Mouse (Mus musculus): Measurements from ENCODE around the gene Nkain4. TPM values are rescaled to one million over a fixed set of nuclear protein-coding genes. Genes with fewer than 3 reads are reported as not detected.

The Nkain4 gene
- total RNA-seq, 2 experiments from 2014 or later = 38.9 to 44.7 TPM

DNA sequence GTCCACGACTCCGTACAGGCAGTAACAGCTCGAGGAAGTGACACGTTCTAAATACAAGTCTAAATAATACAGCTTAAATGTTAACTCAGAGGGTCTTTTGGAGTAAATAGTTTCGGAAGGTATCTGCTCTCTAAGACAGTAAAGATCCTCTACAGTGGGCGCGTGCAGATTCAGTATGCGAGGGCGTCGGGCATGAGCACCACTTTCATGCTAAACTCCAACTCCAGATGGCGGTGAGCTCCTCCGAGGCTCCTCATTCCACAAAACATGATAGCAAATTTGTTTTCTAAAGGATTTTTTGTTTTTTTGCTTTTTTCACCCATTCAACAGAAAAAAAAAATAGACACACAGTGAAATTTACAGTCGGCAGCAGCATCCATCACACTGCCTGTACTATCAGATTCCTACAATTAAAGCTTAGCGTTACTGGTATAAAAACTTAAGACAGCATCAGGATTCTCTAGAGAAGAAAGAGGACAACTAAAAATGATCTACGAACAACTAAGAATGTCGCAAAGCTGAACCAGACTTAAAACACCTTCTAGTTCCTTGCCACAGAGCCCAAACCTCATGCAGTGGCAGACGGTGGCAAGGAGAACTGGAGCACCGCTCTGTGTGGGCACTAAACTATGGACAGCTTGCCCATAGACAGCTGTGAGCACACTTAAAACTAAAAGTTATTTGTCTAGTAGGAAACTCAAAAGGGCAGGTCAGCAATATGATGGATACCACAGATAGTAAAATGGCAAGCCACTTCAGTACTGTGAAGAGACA, 49.9 kb downstream of the Nkain4 start:
- TF ChIP-seq CTCF (IDR thresholded peaks at IDR 0.05) = no peak
- DNase-seq (ENCODE audit: extremely low spot score in 1 of 2, low spot score in 2 of 2) = no peak
- Histone ChIP-seq H3K4me3 (no peak overlapping the region), H3K27ac (peak overlapping the region; percentile 72)
- intact Hi-C loops (cut with DNase I) = loop anchor here (5.0 kb wide), 1 partner anchor 168 kb away; no protein-coding TSS in a partner anchor

- Histone ChIP-seq H3K27ac (no peak overlapping the region), H3K4me3 (no peak overlapping the region)
- DNase-seq (ENCODE audit: extremely low spot score in 1 of 2, low spot score in 2 of 2) = no peak
- intact Hi-C loops (cut with DNase I) = loop anchor here (5.0 kb wide), 1 partner anchor 170 kb away; no protein-coding TSS in a partner anchor
- TF ChIP-seq CTCF (IDR thresholded peaks at IDR 0.05) = peak; percentile 69
Measured at GRCm38 (mm10) chr2:180902086-180902485, 52.4 kb downstream of the Nkain4 start.

GRCm38 (mm10) chr2:180897857-180898256, 56.6 kb downstream of the Nkain4 start:
- no peak for DNase-seq (ENCODE audit: extremely low spot score in 1 of 2, low spot score in 2 of 2)
- TF ChIP-seq CTCF (IDR thresholded peaks at IDR 0.05) = no peak
- intact Hi-C loops (cut with DNase I) = loop anchor here (5.0 to 10.0 kb wide), 3 partner anchors 91 to 313 kb away; partner anchors contain the start of genes Mrgbp and Ogfr
- Histone ChIP-seq H3K4me3 (no peak overlapping the region), H3K27ac (peak overlapping the region; percentile 99)

DNA sequence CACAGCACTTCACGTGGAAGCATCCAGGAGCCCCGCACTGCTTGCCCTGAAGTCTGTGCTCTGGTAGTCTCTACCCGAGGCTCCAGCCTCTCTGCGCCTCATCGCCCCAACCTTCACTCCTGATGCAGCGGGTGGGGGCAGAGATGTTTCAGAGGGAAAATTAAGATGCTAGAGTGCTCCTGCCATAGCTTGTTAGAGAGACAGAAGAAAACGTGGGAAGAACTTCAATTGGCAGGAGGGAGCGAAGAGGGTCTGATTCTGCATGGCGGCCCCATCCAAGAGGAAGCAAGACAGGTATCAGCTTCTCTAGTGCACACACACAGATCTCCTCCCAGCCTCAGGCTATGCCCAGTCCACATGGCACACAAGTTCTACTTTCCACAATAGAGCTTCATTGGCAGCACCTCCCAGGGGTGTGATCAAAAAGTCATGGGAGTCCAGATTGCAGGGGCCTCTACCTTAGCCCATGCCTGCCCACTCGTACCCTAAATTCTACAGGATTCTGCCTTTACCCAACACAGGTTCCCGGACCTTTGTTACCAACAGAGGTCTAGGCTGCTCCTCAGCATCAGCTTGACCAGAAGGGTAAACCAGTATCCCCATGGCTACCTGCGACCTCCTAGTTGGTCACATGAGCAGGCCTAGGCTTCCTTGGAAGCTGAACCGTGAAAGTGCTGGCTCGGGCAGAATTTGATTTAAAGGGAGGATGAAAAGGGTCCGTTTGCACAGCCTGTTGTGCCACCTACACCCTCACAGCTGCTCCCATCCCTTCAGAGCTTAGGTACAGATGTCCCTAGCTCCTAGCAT, 57.5 kb downstream of the Nkain4 start:
- intact Hi-C loops (cut with DNase I) = loop anchor here (5.0 to 10.0 kb wide), 3 partner anchors 90 to 312 kb away; partner anchors contain the start of genes Mrgbp and Ogfr
- TF ChIP-seq CTCF (IDR thresholded peaks at IDR 0.05) = no peak
- peak overlapping the region; percentile 99 for H3K27ac ChIP-seq

DNA sequence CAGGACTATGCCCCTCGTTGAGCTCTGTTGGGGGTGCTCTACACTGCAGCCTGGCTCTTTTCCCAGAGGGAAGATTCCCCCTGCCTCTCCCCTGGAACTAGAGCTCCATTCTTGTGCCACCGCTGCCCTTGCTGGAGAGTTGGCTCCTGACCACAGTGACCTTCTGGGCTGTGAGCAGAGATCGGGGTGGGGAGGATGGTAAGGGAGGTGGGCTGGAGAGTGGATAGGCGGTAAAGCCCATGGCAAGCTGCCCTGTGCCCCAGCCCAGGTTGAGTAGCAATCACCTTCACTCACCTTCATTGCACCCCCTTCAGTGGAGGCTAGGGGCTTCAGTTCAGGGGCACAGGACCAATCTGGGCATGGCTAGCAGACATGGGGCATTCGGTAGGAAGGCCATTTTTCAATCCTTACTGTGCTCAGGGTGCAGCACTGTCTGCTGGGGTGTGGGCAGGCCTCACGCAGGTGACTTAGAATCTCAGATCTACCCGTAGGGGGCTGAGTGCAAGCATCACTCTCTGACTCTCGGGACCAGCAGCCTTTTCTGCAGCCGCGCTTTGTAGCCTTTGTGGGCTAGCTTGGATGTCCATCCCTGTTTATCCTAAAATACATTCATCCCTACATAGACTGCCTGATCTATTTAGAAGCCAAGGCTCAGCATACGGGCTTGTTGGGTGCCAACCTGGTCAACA, 58.5 kb downstream of the Nkain4 start:
- H3K27ac ChIP-seq = peak overlapping the region; percentile 99
- peak overlapping the region; percentile 68; the same call in 1 of the 2 replicates for H3K4me3 ChIP-seq
- intact Hi-C loops (cut with DNase I) = loop anchor here (5.0 to 10.0 kb wide), 3 partner anchors 89 to 311 kb away; partner anchors contain the start of genes Mrgbp and Ogfr
- DNase-seq (ENCODE audit: extremely low spot score in 1 of 2, low spot score in 2 of 2) = peak in 1 of 2 experiments; percentile 46
- TF ChIP-seq CTCF (IDR thresholded peaks at IDR 0.05) = no peak; the same call in 1 of the 2 replicates

More for the DNA sequence above, 57.5 kb downstream of the Nkain4 start:
- H3K4me3 ChIP-seq = no peak overlapping the region
- DNase-seq (ENCODE audit: extremely low spot score in 1 of 2, low spot score in 2 of 2) = peak in 1 of 2 experiments; percentile 47

GRCm38 (mm10) chr2:180895321-180895720, 59.2 kb downstream of the Nkain4 start:
- peak overlapping the region; percentile 99 for H3K27ac ChIP-seq
- no peak for TF ChIP-seq CTCF (IDR thresholded peaks at IDR 0.05)
- H3K4me3 ChIP-seq = peak overlapping the region; percentile 68
- DNase-seq (ENCODE audit: extremely low spot score in 1 of 2, low spot score in 2 of 2) = no peak
- intact Hi-C loops (cut with DNase I) = loop anchor here (5.0 to 10.0 kb wide), 3 partner anchors 88 to 311 kb away; partner anchors contain the start of genes Mrgbp and Ogfr

GRCm38 (mm10) chr2:180894734-180895133, 59.8 kb downstream of the Nkain4 start:
- peak; percentile 91 to 92 for DNase-seq (ENCODE audit: extremely low spot score in 1 of 2, low spot score in 2 of 2)
- peak; percentile 88 for TF ChIP-seq CTCF (IDR thresholded peaks at IDR 0.05)
- H3K27ac ChIP-seq = peak overlapping the region; percentile 99
- intact Hi-C loops (cut with DNase I) = loop anchor here (1.0 to 10.0 kb wide), 4 partner anchors 69 to 310 kb away; partner anchors contain the start of genes Mrgbp and Ogfr
- peak overlapping the region; percentile 68 for H3K4me3 ChIP-seq

DNA sequence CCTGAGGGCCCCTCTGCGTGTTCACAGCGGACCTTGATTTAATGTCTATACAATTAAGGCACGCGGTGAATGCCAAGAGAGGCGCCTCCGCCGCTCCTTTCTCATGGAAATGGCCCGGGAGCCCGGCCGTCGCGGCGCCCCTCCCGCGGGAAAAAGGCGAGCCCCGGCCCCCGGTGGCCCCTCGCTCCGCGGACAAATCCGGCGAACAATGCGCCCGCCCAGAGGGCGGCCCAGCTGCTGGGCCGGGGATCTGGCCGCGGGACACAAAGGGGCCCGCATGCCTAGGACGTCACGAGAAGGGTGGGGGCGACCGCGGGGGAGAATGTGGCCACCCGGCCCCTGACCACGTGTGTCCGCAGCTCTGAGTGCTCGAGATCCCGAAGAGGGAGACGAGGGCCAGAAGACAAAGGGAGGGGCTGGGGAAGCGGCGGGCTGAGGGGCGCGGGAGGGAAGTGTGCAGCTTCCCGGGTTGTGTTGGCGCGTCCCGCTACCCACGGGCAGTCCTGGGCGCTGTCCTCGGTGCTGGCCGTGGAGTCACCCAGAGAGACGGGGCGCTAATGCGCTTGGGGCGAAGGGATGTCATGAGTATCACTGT, 60.4 kb downstream of the Nkain4 start:
- peak; percentile 54 to 59 for DNase-seq (ENCODE audit: extremely low spot score in 1 of 2, low spot score in 2 of 2)
- Histone ChIP-seq H3K27ac (peak overlapping the region; percentile 99), H3K4me3 (peak overlapping the region; percentile 68)
- intact Hi-C loops (cut with DNase I) = loop anchor here (1.0 to 10.0 kb wide), 2 partner anchors 69 to 309 kb away; partner anchors contain the start of genes Mrgbp and Ogfr
- no peak for TF ChIP-seq CTCF (IDR thresholded peaks at IDR 0.05)

DNA sequence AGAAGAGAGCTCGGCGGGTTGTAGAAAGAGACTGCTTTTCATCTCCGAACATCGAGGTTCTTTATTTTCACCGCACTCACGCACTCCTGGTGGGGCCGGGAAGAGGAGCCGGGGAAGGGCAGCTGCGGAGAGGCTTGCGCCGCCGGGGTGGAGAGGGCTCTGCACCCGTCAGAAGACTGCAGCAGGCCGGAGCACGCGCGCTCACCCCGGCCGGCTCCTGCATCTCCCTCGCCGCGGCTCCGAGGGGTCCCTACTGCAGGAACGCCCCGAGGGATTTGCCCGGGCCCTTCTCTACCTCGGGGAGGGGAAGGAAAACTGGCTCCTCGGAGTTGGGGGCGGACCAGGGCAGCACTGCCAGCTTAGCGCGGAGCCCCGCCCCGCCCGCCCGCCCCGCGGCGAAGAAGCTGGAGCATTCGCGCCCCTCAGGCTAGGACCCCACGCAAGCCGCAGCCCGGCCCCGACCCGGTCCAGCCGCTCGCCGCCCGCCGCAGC, 60.9 kb downstream of the Nkain4 start:
- intact Hi-C loops (cut with DNase I) = loop anchor here (1.0 to 10.0 kb wide), 2 partner anchors 68 to 309 kb away; partner anchors contain the start of genes Mrgbp and Ogfr
- Histone ChIP-seq H3K27ac (peak overlapping the region; percentile 99), H3K4me3 (peak overlapping the region; percentile 68)
- TF ChIP-seq CTCF (IDR thresholded peaks at IDR 0.05) = no peak
- DNase-seq (ENCODE audit: extremely low spot score in 1 of 2, low spot score in 2 of 2) = peak; percentile 57 to 68

GRCm38 (mm10) chr2:180892841-180893521, 61.5 kb downstream of the Nkain4 start:
- Histone ChIP-seq H3K27ac (peak overlapping the region; percentile 99), H3K4me3 (peak overlapping the region; percentile 68)
- intact Hi-C loops (cut with DNase I) = loop anchor here (10.0 kb wide), 1 partner anchor 308 kb away; the partner anchor contains the start of genes Mrgbp and Ogfr
- peak; percentile 93 to 94 for DNase-seq (ENCODE audit: extremely low spot score in 1 of 2, low spot score in 2 of 2)
- TF ChIP-seq CTCF (IDR thresholded peaks at IDR 0.05) = no peak
